ENCODE assay signal across 25 mouse cellular contexts in genomic region chr15:87101146-87101545, GRCm38 (mm10).
DNase-seq lines count a peak whose midpoint lies in the region; TF ChIP-seq lines count a peak whose summit lies in the region.
"Had no signal": no experiment of that assay in that cellular context is flagged by ENCODE, and none has a peak within 500 bp of the region (broad histone marks: within the 10 kb centered on the region; RNA-seq: fewer than 3 reads in every experiment).

No protein-coding gene starts in this region.

- H3K4me1 ChIP-seq in heart, embryonic 10.5 days, result no peaks in the 10 kb centered on the region
- H3K4me1 ChIP-seq: embryonic facial prominence, embryonic 10.5 days; embryonic facial prominence, embryonic 13.5 days; forebrain, embryonic 12.5 days; heart, embryonic 13.5 days; hindbrain, embryonic 10.5 days; hindbrain, embryonic 13.5 days; intestine, embryonic 15.5 days had no signal

- H3K4me3 ChIP-seq in heart, embryonic 10.5 days, result no peak overlapping the region
- H3K4me3 ChIP-seq: embryonic facial prominence, embryonic 10.5 days; embryonic facial prominence, embryonic 13.5 days; erythroblast, embryonic 14.5 days; forebrain, embryonic 12.5 days; heart, embryonic 13.5 days; hindbrain, embryonic 10.5 days; hindbrain, embryonic 13.5 days; intestine, embryonic 15.5 days had no signal

- H3K27me3 ChIP-seq in heart, embryonic 10.5 days (ENCODE audit: insufficient read depth, poor library complexity, severe bottlenecking), result no peaks in the 10 kb centered on the region
- H3K27me3 ChIP-seq: embryonic facial prominence, embryonic 13.5 days; forebrain, embryonic 12.5 days; heart, embryonic 13.5 days; hindbrain, embryonic 13.5 days; intestine, embryonic 15.5 days had no signal

- no peak for TF ChIP-seq POLR2A in brain, embryonic 14.5 days (IDR thresholded peaks at IDR 0.05; ENCODE audit: borderline replicate concordance, extremely low read depth, insufficient read depth, insufficient read length, poor library complexity, severe bottlenecking)

- no peak for TF ChIP-seq CTCF in brain, embryonic 14.5 days (IDR thresholded peaks at IDR 0.05; ENCODE audit: borderline replicate concordance, extremely low read depth, insufficient read depth, insufficient read length)

- intact Hi-C loops in left cerebral cortex, postnatal 4 days (cut with DNase I), result no loop called here
- intact Hi-C loops in left cerebral cortex, postnatal 36 days (cut with DNase I), result no loop called here

- DNase-seq in cerebellum, postnatal 10 days, result peak; percentile 26 to 43
- DNase-seq in cerebellum, adult 9-10 months, result no peak
- DNase-seq in heart, adult 18-20 months, result peak; percentile 29 to 43
- no peak for DNase-seq in heart, embryonic 10.5 days (ENCODE audit: low spot score)
- DNase-seq in left cerebral cortex, postnatal 4 days, result peak; percentile 12
- DNase-seq in left cerebral cortex, postnatal 36 days (ENCODE audit: low spot score in 2 of 2), result no peak
- peak; percentile 19 for DNase-seq in brain, embryonic 14.5 days (ENCODE audit: low read depth)
- no peak for DNase-seq in frontal cortex, postnatal 25 days (ENCODE audit: low spot score in 2 of 2)
- DNase-seq: adrenal gland, postnatal 10 days; adrenal gland, postnatal 36 days; cerebellum, adult 18-20 months; cerebellum, adult 9-11 months; cerebellum, postnatal 36 days; embryo, embryonic 11 days; gastrocnemius, postnatal 25 days; heart, postnatal 36 days; kidney, adult 11 months had no signal

- no peaks in the 10 kb centered on the region for H3K9me3 ChIP-seq in heart, embryonic 10.5 days
- H3K9me3 ChIP-seq: embryonic facial prominence, embryonic 10.5 days; heart, embryonic 13.5 days; intestine, embryonic 15.5 days had no signal

- 86% methylated on average over 4 of the region's 4 CpGs for WGBS in heart, embryonic 10.5 days

- H3K36me3 ChIP-seq in heart, embryonic 10.5 days, result no peaks in the 10 kb centered on the region
- H3K36me3 ChIP-seq: embryonic facial prominence, embryonic 10.5 days; embryonic facial prominence, embryonic 13.5 days; forebrain, embryonic 12.5 days; heart, embryonic 13.5 days; hindbrain, embryonic 10.5 days; hindbrain, embryonic 13.5 days; intestine, embryonic 15.5 days had no signal

- no peak overlapping the region for H3K27ac ChIP-seq in heart, embryonic 10.5 days
- H3K27ac ChIP-seq: embryonic facial prominence, embryonic 10.5 days; embryonic facial prominence, embryonic 13.5 days; forebrain, embryonic 12.5 days; heart, embryonic 13.5 days; hindbrain, embryonic 10.5 days; hindbrain, embryonic 13.5 days; intestine, embryonic 15.5 days had no signal

Comparison
In these comparisons a context has a peak if more than half of its experiments do, and no peak if none do; other contexts are left out.
1. DNase-seq: peak in cerebellum, postnatal 10 days (2 of 2), heart, adult 18-20 months (2 of 2), left cerebral cortex, postnatal 4 days (single experiment) and brain, embryonic 14.5 days (single experiment); none in cerebellum, adult 9-10 months (single experiment), heart, embryonic 10.5 days (single experiment), left cerebral cortex, postnatal 36 days (0 of 2) and frontal cortex, postnatal 25 days (0 of 2).